Mouse (Mus musculus): ENCODE data around the gene Camp. TPM values are rescaled to one million over a fixed set of nuclear protein-coding genes. Genes with fewer than 3 reads are reported as not detected.

The Camp gene
- polyA plus RNA-seq (2014; fragmentation: Nextera tagmentation; extraction: Ambion mirVana): 0.42 and 0.91 TPM in 2 replicates

- H3K27me3 ChIP-seq (replicated peaks; ENCODE audit: control insufficient read depth, insufficient read depth, low read length): no peaks in the 10 kb centered on the region
- no peaks in the 10 kb centered on the region for H3K9me3 ChIP-seq (ENCODE audit: control insufficient read depth, low read length)
- no peak within 1 kb of the TSS for H3K27ac ChIP-seq (ENCODE audit: low read depth)
- H3K9ac ChIP-seq (ENCODE audit: low read length): no peak within 1 kb of the TSS
- no peak within 1 kb of the TSS for H3K4me3 ChIP-seq (ENCODE audit: low read depth, low read length)
- H3K4me2 ChIP-seq (ENCODE audit: low read length): no peak within 1 kb of the TSS
- ATAC-seq (replicated peaks; ENCODE audit: low FRiP score, low TSS enrichment, low read depth): 0 out of 2 replicates have a peak, but pooled peaks have one; percentile 33
- H3K36me3 ChIP-seq (ENCODE audit: control insufficient read depth, insufficient read depth, low read length): peaks cover 5% of the 10 kb centered on the region; the same call in 1 of the 2 replicates
- WGBS: 56% methylated on average over 6 of the region's 6 CpGs
- H3K4me1 ChIP-seq (replicated peaks; ENCODE audit: control insufficient read depth, insufficient read depth, low read length): no peaks in the 10 kb centered on the region
- DNase-seq (ENCODE audit: low spot score): peak; percentile 62
These were observed at the start of gene Camp for GRCm38 (mm10) chr9:109849312-109849758. Gene Camp, minus strand, starts transcription at chr9:109849617.

GRCm38 (mm10) chr9:109898027-109898426, 48.6 kb upstream of the Camp start:
- Histone ChIP-seq H3K36me3 (ENCODE audit: control insufficient read depth, insufficient read depth, low read length) (peaks cover 21% of the 10 kb centered on the region), H3K27ac (ENCODE audit: low read depth) (no peak overlapping the region), H3K9me3 (ENCODE audit: control insufficient read depth, low read length) (no peaks in the 10 kb centered on the region), H3K4me2 (ENCODE audit: low read length) (no peak overlapping the region), H3K9ac (ENCODE audit: low read length) (no peak overlapping the region), H3K4me1 (replicated peaks; ENCODE audit: control insufficient read depth, insufficient read depth, low read length) (no peaks in the 10 kb centered on the region), H3K27me3 (replicated peaks; ENCODE audit: control insufficient read depth, insufficient read depth, low read length) (no peaks in the 10 kb centered on the region), H3K4me3 (ENCODE audit: low read depth, low read length) (no peak overlapping the region)
- 34% methylated on average over 2 of the region's 2 CpGs for WGBS
- DNase-seq (ENCODE audit: low spot score): no peak
- no peak for ATAC-seq (replicated peaks; ENCODE audit: low FRiP score, low TSS enrichment, low read depth)

GRCm38 (mm10) chr9:109896253-109897150, 47.1 kb upstream of the Camp start:
- ATAC-seq (replicated peaks; ENCODE audit: low FRiP score, low TSS enrichment, low read depth) (no peak), DNase-seq (ENCODE audit: low spot score) (no peak)
- Histone ChIP-seq H3K4me1 (replicated peaks; ENCODE audit: control insufficient read depth, insufficient read depth, low read length) (no peaks in the 10 kb centered on the region), H3K4me3 (ENCODE audit: low read depth, low read length) (no peak overlapping the region), H3K27ac (ENCODE audit: low read depth) (no peak overlapping the region), H3K9ac (ENCODE audit: low read length) (no peak overlapping the region), H3K36me3 (ENCODE audit: control insufficient read depth, insufficient read depth, low read length) (peaks cover 36% of the 10 kb centered on the region), H3K27me3 (replicated peaks; ENCODE audit: control insufficient read depth, insufficient read depth, low read length) (no peaks in the 10 kb centered on the region), H3K9me3 (ENCODE audit: control insufficient read depth, low read length) (no peaks in the 10 kb centered on the region), H3K4me2 (ENCODE audit: low read length) (no peak overlapping the region)
- 78% methylated on average over 8 of the region's 8 CpGs for WGBS

- Histone ChIP-seq H3K9ac (ENCODE audit: low read length) (no peak overlapping the region), H3K27me3 (replicated peaks; ENCODE audit: control insufficient read depth, insufficient read depth, low read length) (no peaks in the 10 kb centered on the region), H3K4me3 (ENCODE audit: low read depth, low read length) (no peak overlapping the region), H3K9me3 (ENCODE audit: control insufficient read depth, low read length) (no peaks in the 10 kb centered on the region), H3K4me1 (replicated peaks; ENCODE audit: control insufficient read depth, insufficient read depth, low read length) (no peaks in the 10 kb centered on the region), H3K4me2 (ENCODE audit: low read length) (no peak overlapping the region), H3K27ac (ENCODE audit: low read depth) (no peak overlapping the region), H3K36me3 (ENCODE audit: control insufficient read depth, insufficient read depth, low read length) (peaks cover 45% of the 10 kb centered on the region)
- no peak for DNase-seq (ENCODE audit: low spot score)
- 60% methylated on average over 6 of the region's 6 CpGs for WGBS
- ATAC-seq (replicated peaks; ENCODE audit: low FRiP score, low TSS enrichment, low read depth): 0 out of 2 replicates have a peak, but pooled peaks have one; percentile 9
These were observed 46.2 kb upstream of the Camp start for GRCm38 (mm10) chr9:109895593-109895992.

- ATAC-seq (replicated peaks; ENCODE audit: low FRiP score, low TSS enrichment, low read depth): peak; percentile 75
- 30% methylated on average over 6 of the region's 6 CpGs for WGBS
- Histone ChIP-seq H3K4me3 (ENCODE audit: low read depth, low read length) (no peak overlapping the region), H3K9ac (ENCODE audit: low read length) (peak overlapping the region; percentile 14; the same call in 1 of the 2 replicates), H3K27ac (ENCODE audit: low read depth) (peak overlapping the region; percentile 36), H3K4me2 (ENCODE audit: low read length) (no peak overlapping the region), H3K27me3 (replicated peaks; ENCODE audit: control insufficient read depth, insufficient read depth, low read length) (no peaks in the 10 kb centered on the region), H3K9me3 (ENCODE audit: control insufficient read depth, low read length) (no peaks in the 10 kb centered on the region), H3K36me3 (ENCODE audit: control insufficient read depth, insufficient read depth, low read length) (peaks cover 56% of the 10 kb centered on the region), H3K4me1 (replicated peaks; ENCODE audit: control insufficient read depth, insufficient read depth, low read length) (no peaks in the 10 kb centered on the region)
- peak; percentile 75 for DNase-seq (ENCODE audit: low spot score)
These were observed 45.1 kb upstream of the Camp start for GRCm38 (mm10) chr9:109894413-109895090.

- no peaks in the 10 kb centered on the region for H3K27me3 ChIP-seq (replicated peaks; ENCODE audit: control insufficient read depth, insufficient read depth, low read length)
- no peak overlapping the region for H3K4me3 ChIP-seq (ENCODE audit: low read depth, low read length)
- H3K27ac ChIP-seq (ENCODE audit: low read depth): no peak overlapping the region
- peaks cover 74% of the 10 kb centered on the region for H3K36me3 ChIP-seq (ENCODE audit: control insufficient read depth, insufficient read depth, low read length)
- 61% methylated on average over 5 of the region's 5 CpGs for WGBS
- no peak overlapping the region for H3K9ac ChIP-seq (ENCODE audit: low read length)
- peak; percentile 88 for DNase-seq (ENCODE audit: low spot score)
- H3K4me2 ChIP-seq (ENCODE audit: low read length): no peak overlapping the region
- no peak for ATAC-seq (replicated peaks; ENCODE audit: low FRiP score, low TSS enrichment, low read depth)
- no peaks in the 10 kb centered on the region for H3K9me3 ChIP-seq (ENCODE audit: control insufficient read depth, low read length)
- H3K4me1 ChIP-seq (replicated peaks; ENCODE audit: control insufficient read depth, insufficient read depth, low read length): no peaks in the 10 kb centered on the region
These were observed 43.3 kb upstream of the Camp start for GRCm38 (mm10) chr9:109892651-109893250.

- WGBS: 89% methylated on average over 8 of the region's 8 CpGs
- no peak overlapping the region for H3K9ac ChIP-seq (ENCODE audit: low read length)
- peaks cover 83% of the 10 kb centered on the region for H3K36me3 ChIP-seq (ENCODE audit: control insufficient read depth, insufficient read depth, low read length)
- DNase-seq (ENCODE audit: low spot score) (no peak), ATAC-seq (replicated peaks; ENCODE audit: low FRiP score, low TSS enrichment, low read depth) (no peak)
- no peaks in the 10 kb centered on the region for H3K9me3 ChIP-seq (ENCODE audit: control insufficient read depth, low read length)
- H3K4me2 ChIP-seq (ENCODE audit: low read length): no peak overlapping the region
- H3K4me1 ChIP-seq (replicated peaks; ENCODE audit: control insufficient read depth, insufficient read depth, low read length): no peaks in the 10 kb centered on the region
- no peak overlapping the region for H3K27ac ChIP-seq (ENCODE audit: low read depth)
- no peak overlapping the region for H3K4me3 ChIP-seq (ENCODE audit: low read depth, low read length)
- no peaks in the 10 kb centered on the region for H3K27me3 ChIP-seq (replicated peaks; ENCODE audit: control insufficient read depth, insufficient read depth, low read length)
These were observed 42.1 kb upstream of the Camp start for GRCm38 (mm10) chr9:109891501-109891900.

- no peak overlapping the region for H3K4me3 ChIP-seq (ENCODE audit: low read depth, low read length)
- H3K4me2 ChIP-seq (ENCODE audit: low read length): no peak overlapping the region
- no peaks in the 10 kb centered on the region for H3K9me3 ChIP-seq (ENCODE audit: control insufficient read depth, low read length)
- H3K27ac ChIP-seq (ENCODE audit: low read depth): no peak overlapping the region
- no peak for ATAC-seq (replicated peaks; ENCODE audit: low FRiP score, low TSS enrichment, low read depth)
- H3K4me1 ChIP-seq (replicated peaks; ENCODE audit: control insufficient read depth, insufficient read depth, low read length): no peaks in the 10 kb centered on the region
- H3K36me3 ChIP-seq (ENCODE audit: control insufficient read depth, insufficient read depth, low read length): peaks cover 100% of the 10 kb centered on the region
- WGBS: 93% methylated on average over 5 of the region's 5 CpGs
- H3K9ac ChIP-seq (ENCODE audit: low read length): no peak overlapping the region
- no peak for DNase-seq (ENCODE audit: low spot score)
- H3K27me3 ChIP-seq (replicated peaks; ENCODE audit: control insufficient read depth, insufficient read depth, low read length): no peaks in the 10 kb centered on the region
These were observed 37.9 kb upstream of the Camp start for GRCm38 (mm10) chr9:109887321-109887720.
